Mouse (Mus musculus): Measurements from ENCODE around the gene Adamts7. TPM values are rescaled to one million over a fixed set of nuclear protein-coding genes. Genes with fewer than 3 reads are reported as not detected.

Gene Adamts7
- polyA plus RNA-seq, 1 experiment from 2014 or later: 28.0 TPM

DNA sequence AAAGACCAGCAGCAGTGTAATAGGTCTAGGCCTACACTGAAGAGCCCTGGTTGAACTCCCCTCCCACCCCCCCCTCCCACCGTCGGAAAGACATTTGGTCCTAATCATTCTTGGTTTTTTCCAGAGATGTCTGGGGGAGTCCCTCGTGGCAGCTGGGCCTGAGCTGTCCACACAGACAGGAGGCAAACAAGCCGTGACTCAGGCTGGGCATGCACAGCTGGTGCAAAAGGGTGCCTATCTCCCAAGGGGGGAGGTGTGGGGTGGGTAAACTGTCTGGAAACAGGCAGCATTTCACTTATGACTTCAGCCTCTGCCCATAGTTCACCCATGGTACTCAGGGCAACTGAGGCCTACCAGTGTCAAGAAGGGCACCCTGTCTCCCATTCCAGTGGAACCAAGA is 38.7 kb downstream of the Adamts7 start:
- no peaks in the 10 kb centered on the region for H3K9me3 ChIP-seq (replicated peaks)
- H3K9ac ChIP-seq: no peak overlapping the region
- WGBS: 59% methylated on average over 4 of the region's 4 CpGs
- no peaks in the 10 kb centered on the region for H3K27me3 ChIP-seq
- H3K27ac ChIP-seq: no peak overlapping the region
- H3K36me3 ChIP-seq: peaks cover 55% of the 10 kb centered on the region
- H3K4me1 ChIP-seq: no peaks in the 10 kb centered on the region
- no peak for ATAC-seq (ENCODE audit: low FRiP score)
- no peak overlapping the region for H3K4me2 ChIP-seq (replicated peaks)
- H3K4me3 ChIP-seq: no peak overlapping the region

DNA sequence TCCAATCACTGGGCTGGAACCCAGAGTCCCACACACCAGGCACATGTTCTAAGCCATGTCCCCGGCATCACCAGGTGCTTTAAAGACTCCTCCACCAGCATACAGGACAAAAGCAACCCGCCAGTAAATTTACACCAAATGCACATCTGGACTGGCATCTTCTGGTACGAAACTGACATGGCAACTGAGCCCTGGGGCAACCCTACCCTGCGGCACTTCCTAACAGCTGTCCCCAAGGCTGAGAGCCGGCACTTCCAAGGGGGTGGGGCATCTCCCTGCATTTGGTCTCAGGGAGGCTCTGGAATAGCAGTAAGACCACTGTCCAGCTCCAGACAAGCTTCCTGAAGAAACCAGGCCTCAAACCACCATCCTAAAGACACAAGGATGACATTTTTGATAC is 40.4 kb downstream of the Adamts7 start:
- Histone ChIP-seq H3K4me1 (no peaks in the 10 kb centered on the region), H3K4me3 (no peak overlapping the region), H3K27me3 (no peaks in the 10 kb centered on the region), H3K4me2 (replicated peaks) (no peak overlapping the region), H3K27ac (no peak overlapping the region), H3K9ac (no peak overlapping the region), H3K9me3 (replicated peaks) (no peaks in the 10 kb centered on the region), H3K36me3 (peaks cover 40% of the 10 kb centered on the region)
- no peak for ATAC-seq (ENCODE audit: low FRiP score)
- WGBS: 81% methylated on average over 5 of the region's 5 CpGs

DNA sequence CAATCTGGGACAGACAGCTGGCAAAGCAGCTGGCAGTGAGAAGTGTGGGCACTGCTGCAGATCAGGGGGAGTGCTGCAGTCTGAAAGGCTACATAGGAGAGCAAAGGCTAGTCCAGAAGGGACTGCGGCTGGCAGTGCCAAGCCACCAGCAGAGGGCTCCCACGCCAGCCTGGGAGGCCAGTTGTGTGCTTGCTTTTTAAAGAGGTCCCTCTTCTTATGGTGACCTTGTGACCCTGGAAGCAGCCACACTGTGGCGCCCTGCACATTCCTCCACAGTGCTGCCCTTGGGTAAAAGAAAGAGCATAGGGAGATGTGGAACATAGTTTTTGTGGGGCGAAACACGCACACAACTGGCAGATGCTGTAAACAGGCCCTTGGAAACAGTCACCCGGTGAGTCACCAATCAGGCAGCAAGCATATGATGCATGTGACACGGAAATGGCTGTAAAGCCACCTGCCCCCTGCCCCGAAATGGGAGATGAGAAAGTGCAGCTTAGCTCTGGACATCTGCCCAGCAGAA is 41.6 kb downstream of the Adamts7 start:
- no peak for ATAC-seq (ENCODE audit: low FRiP score)

DNA sequence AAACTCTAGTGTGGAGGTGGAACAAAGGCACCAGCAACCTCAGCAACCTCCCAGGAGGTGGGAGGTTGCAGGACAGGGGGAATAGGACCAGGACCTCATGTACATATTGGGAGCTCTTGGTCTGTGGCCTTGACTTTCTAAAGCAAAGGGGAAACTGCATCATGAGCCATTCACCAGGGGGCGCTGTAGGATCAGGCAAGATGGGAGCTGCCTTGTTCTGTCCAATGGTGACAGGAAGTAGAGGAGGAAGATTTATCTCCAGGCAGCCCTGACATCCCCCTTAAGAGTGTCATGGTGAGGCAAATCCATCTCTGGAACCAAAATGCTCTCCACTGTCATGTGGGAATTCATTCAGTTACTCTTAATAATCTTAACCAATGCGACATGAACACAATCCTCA is 43.6 kb downstream of the Adamts7 start:
- no peak overlapping the region for H3K27ac ChIP-seq
- no peaks in the 10 kb centered on the region for H3K9me3 ChIP-seq (replicated peaks)
- peak; percentile 55; the same call in 1 of the 2 replicates for ATAC-seq (ENCODE audit: low FRiP score)
- no peak overlapping the region for H3K9ac ChIP-seq
- no peak overlapping the region for H3K4me2 ChIP-seq (replicated peaks)
- whole genome bisulfite sequencing: 52% methylated on average over 2 of the region's 2 CpGs
- H3K27me3 ChIP-seq: no peaks in the 10 kb centered on the region
- H3K4me3 ChIP-seq: no peak overlapping the region
- H3K36me3 ChIP-seq: peaks cover 19% of the 10 kb centered on the region
- H3K4me1 ChIP-seq: no peaks in the 10 kb centered on the region

More for the DNA sequence above, 41.6 kb downstream of the Adamts7 start:
- Histone ChIP-seq H3K4me2 (replicated peaks) (no peak overlapping the region), H3K9ac (no peak overlapping the region), H3K27me3 (no peaks in the 10 kb centered on the region), H3K4me3 (no peak overlapping the region), H3K4me1 (no peaks in the 10 kb centered on the region), H3K9me3 (replicated peaks) (no peaks in the 10 kb centered on the region), H3K27ac (no peak overlapping the region), H3K36me3 (peaks cover 33% of the 10 kb centered on the region)
- WGBS: 66% methylated on average over 8 of the region's 8 CpGs

DNA sequence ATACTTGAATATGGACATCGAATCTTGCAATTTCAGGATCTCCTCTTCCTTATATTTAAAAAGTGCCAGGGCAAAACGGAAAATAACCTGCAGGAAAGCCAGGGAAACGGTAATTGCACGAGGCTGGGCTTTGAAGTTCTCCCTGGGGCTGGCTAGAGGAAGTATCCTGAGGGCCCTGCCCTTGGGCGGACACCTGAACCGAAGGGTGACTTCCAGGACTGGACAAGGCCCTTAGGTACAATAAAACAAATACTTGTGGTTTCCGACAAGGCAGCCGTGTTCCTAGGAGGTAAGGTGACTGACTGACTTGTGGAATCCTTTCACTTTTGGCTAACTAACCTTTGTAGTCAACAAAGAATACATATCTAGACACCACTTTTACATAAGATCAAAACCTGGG is 44.9 kb downstream of the Adamts7 start:
- Histone ChIP-seq H3K4me1 (no peaks in the 10 kb centered on the region), H3K27me3 (no peaks in the 10 kb centered on the region), H3K4me2 (replicated peaks) (no peak overlapping the region), H3K36me3 (peaks cover 13% of the 10 kb centered on the region), H3K9ac (no peak overlapping the region), H3K9me3 (replicated peaks) (no peaks in the 10 kb centered on the region), H3K4me3 (no peak overlapping the region), H3K27ac (no peak overlapping the region)
- ATAC-seq (ENCODE audit: low FRiP score): no peak
- WGBS: 86% methylated on average over 8 of the region's 8 CpGs

DNA sequence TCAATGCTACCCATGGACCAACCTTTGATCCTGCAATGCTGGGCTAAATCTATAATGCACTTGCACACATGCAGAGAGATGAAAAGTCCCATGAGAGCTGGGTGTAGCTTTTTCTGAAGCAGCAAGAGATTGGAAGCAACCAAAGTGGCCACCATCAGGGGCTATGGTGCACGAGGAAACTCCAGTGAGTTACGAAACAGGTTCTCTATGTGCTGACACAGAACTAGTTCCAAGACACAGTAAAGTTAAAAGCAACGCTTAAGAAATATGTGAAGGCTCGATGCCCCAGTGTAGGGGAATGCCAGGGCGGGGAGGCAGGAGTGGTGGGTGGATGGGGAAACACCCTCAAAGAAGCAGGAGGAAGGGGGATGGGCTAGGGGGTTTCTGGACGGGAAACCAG is 45.8 kb downstream of the Adamts7 start:
- peaks cover 15% of the 10 kb centered on the region for H3K36me3 ChIP-seq
- ATAC-seq (ENCODE audit: low FRiP score): no peak
- H3K4me1 ChIP-seq: no peaks in the 10 kb centered on the region
- H3K4me3 ChIP-seq: no peak overlapping the region
- H3K4me2 ChIP-seq (replicated peaks): no peak overlapping the region
- no peak overlapping the region for H3K27ac ChIP-seq
- 85% methylated on average over 6 of the region's 6 CpGs for WGBS
- H3K9ac ChIP-seq: no peak overlapping the region
- no peaks in the 10 kb centered on the region for H3K9me3 ChIP-seq (replicated peaks)
- no peaks in the 10 kb centered on the region for H3K27me3 ChIP-seq

DNA sequence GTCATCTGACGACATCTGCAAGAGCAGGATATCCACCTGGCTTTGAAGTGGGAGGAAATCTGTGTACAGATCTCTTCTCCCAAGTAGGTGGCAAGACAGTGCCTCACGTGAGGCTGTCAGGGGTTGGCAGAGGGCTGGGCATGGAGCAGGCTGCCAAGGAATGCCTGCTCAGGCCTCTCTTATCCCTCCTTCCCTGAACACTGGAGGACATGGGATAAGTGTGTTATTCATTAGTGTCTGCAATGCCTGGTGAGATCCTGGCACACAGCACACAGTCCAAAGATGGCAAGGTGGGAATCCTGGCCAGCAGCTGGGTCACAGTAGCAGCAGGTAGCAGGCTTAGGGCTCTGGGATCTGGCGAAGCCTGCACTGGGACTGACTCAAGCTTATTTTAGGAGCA is 50.3 kb downstream of the Adamts7 start:
- Histone ChIP-seq H3K27ac (no peak overlapping the region), H3K4me3 (no peak overlapping the region), H3K9me3 (replicated peaks) (no peaks in the 10 kb centered on the region), H3K36me3 (peaks cover 21% of the 10 kb centered on the region), H3K9ac (no peak overlapping the region), H3K4me2 (replicated peaks) (no peak overlapping the region), H3K27me3 (no peaks in the 10 kb centered on the region), H3K4me1 (no peaks in the 10 kb centered on the region)
- no peak for ATAC-seq (ENCODE audit: low FRiP score)
- 79% methylated on average over 3 of the region's 3 CpGs for WGBS

DNA sequence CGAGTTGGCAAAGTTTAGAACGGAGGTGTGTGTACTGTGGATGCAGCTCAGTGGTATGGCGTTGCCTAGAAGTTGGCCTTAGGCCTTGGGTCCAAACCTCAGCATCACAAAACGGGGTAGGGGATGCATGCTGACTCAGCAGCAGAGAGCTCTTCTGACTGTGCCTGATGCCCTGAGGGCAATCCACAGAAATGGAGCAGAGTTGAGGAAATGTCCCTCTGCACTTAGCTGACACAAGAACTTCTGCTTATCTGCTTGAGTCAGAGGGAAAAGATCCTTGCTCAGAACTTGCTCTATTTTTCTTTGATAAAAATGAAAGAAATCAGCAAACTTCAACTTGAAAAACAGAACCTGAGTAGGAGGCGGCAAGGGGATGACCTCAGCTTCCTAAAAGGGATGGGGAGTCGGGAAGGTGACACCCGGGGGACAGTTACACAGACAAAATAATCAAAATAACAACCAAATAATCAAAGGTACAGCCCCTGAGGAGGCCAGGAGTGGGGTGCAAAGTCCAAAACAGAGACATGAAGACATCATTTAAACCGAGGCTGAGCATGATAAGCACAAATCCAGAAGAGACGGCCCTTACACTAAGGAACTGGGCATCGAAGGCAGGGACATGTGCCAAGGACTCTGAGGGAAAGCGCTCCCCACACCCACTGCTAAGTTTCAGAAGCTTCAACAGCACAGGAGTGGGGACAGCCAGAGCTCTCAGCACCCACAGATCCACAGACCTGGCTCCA is 53.6 kb downstream of the Adamts7 start:
- WGBS: 85% methylated on average over 11 of the region's 11 CpGs
- H3K27ac ChIP-seq: no peak overlapping the region
- H3K4me3 ChIP-seq: no peak overlapping the region
- ATAC-seq (ENCODE audit: low FRiP score): no peak
- H3K4me1 ChIP-seq: no peaks in the 10 kb centered on the region
- peaks cover 18% of the 10 kb centered on the region; the same call in 1 of the 2 replicates for H3K36me3 ChIP-seq
- no peaks in the 10 kb centered on the region for H3K9me3 ChIP-seq (replicated peaks)
- H3K9ac ChIP-seq: no peak overlapping the region
- no peaks in the 10 kb centered on the region for H3K27me3 ChIP-seq
- H3K4me2 ChIP-seq (replicated peaks): no peak overlapping the region

DNA sequence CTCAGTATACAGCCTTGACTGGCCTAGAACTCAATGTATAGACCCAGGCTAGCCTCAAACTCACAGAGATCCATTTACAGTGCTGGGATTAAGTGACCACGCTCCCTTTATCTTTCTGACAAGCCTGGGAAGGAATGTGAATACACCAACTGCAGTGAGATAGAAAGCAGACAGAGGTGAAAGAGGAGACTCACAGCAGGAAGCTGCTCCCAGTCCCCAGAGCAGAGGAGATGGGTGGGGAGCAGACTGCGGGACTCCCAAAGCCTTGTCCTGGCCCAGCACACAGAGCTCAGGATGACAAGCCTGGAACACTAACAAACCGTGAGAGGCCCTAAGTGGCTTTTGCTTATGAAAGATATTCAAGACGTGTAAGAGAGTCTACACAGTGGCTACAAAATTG is 54.6 kb downstream of the Adamts7 start:
- H3K4me3 ChIP-seq: no peak overlapping the region
- H3K4me2 ChIP-seq (replicated peaks): no peak overlapping the region
- no peaks in the 10 kb centered on the region for H3K4me1 ChIP-seq
- H3K36me3 ChIP-seq: peaks cover 23% of the 10 kb centered on the region
- no peaks in the 10 kb centered on the region for H3K27me3 ChIP-seq
- WGBS: 48% methylated on average over 4 of the region's 4 CpGs
- no peak for ATAC-seq (ENCODE audit: low FRiP score)
- H3K27ac ChIP-seq: no peak overlapping the region
- no peak overlapping the region for H3K9ac ChIP-seq
- H3K9me3 ChIP-seq (replicated peaks): no peaks in the 10 kb centered on the region

DNA sequence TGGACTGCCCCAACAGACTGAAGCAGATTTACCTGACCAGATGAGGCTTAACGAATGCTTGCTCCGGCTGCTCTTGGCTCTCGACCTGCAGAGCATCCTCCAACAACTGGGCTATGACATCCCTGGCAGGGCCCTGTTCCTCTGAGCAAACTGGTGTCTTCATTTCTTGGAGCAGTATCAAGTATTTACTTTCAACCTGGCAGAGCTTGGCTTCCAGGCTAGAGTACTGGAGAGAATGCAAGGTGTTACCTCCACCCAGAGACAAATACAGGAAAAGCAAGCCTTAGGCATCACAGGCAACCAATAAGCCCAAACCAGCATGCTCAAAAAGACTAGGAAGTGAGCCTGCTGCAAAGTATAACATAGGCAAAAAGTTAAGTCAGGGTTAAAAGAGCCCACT is 59.4 kb downstream of the Adamts7 start:
- no peaks in the 10 kb centered on the region for H3K9me3 ChIP-seq (replicated peaks)
- no peaks in the 10 kb centered on the region for H3K4me1 ChIP-seq
- WGBS: 96% methylated on average over 3 of the region's 3 CpGs
- H3K36me3 ChIP-seq: peaks cover 23% of the 10 kb centered on the region
- no peak overlapping the region for H3K27ac ChIP-seq
- H3K4me3 ChIP-seq: no peak overlapping the region
- H3K4me2 ChIP-seq (replicated peaks): no peak overlapping the region
- H3K27me3 ChIP-seq: no peaks in the 10 kb centered on the region
- no peak for ATAC-seq (ENCODE audit: low FRiP score)
- no peak overlapping the region for H3K9ac ChIP-seq

DNA sequence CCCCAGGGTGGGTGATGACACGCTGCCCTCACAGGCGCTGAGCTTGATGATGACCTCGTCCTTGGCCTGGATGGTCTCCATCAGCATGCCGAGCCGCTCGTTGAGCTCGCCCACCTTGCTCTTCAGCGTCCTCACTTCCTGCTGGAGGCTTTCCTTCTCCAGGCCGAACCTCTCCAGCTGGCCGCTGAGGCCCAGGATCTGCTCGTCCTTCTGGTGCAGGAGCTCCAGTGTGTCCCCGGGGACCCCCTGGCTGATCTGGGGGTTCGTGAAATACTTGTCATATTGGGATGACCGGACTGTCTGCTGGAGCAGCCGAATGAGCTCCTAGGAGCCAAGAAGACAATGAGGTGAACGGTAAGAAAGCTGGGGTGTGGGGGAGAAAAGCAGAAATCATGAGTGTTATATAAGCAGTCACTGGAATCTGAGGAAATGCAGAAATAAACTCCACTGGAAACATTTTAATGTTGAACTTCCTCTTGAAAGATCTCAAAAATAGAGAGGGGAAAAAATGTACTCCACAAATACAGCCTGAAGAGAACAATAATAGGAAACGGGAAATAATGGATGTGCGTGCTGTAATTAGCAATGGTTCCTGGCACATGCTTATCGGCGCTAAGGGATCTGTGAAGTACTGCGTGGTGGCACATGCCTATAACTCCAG is 63.3 kb downstream of the Adamts7 start:
- no peak overlapping the region for H3K4me2 ChIP-seq (replicated peaks)
- H3K4me1 ChIP-seq: 0 out of 2 replicates have a peak, but pooled peaks cover 2% of the 10 kb centered on the region
- H3K9ac ChIP-seq: no peak overlapping the region
- H3K27ac ChIP-seq: no peak overlapping the region
- ATAC-seq (ENCODE audit: low FRiP score): no peak
- no peak overlapping the region for H3K4me3 ChIP-seq
- H3K9me3 ChIP-seq (replicated peaks): no peaks in the 10 kb centered on the region
- peaks cover 18% of the 10 kb centered on the region for H3K36me3 ChIP-seq
- WGBS: 91% methylated on average over 21 of the region's 21 CpGs
- no peaks in the 10 kb centered on the region for H3K27me3 ChIP-seq

DNA sequence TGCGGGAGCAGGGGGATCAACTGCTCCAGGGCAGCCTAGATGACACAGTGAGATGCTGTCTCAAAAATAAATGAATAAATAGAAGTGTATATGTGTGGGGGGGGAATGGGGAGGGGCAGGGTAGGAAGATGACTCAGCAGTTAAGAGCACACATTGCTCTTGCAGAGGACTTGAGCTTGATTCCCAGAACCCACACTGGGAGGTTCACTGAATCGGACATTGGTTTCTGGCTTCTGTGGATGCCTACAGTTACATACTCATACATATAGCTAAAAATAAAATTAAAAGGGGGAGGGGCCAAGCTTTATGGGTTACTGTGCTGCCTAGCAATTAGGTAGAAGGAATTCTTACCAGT is 63.9 kb downstream of the Adamts7 start:
- Histone ChIP-seq H3K9me3 (replicated peaks) (no peaks in the 10 kb centered on the region), H3K36me3 (peaks cover 18% of the 10 kb centered on the region), H3K9ac (no peak overlapping the region), H3K27ac (no peak overlapping the region), H3K4me2 (replicated peaks) (no peak overlapping the region), H3K4me1 (0 out of 2 replicates have a peak, but pooled peaks cover 2% of the 10 kb centered on the region), H3K4me3 (no peak overlapping the region), H3K27me3 (no peaks in the 10 kb centered on the region)
- ATAC-seq (ENCODE audit: low FRiP score): no peak
- 87% methylated on average over 2 of the region's 2 CpGs for WGBS

DNA sequence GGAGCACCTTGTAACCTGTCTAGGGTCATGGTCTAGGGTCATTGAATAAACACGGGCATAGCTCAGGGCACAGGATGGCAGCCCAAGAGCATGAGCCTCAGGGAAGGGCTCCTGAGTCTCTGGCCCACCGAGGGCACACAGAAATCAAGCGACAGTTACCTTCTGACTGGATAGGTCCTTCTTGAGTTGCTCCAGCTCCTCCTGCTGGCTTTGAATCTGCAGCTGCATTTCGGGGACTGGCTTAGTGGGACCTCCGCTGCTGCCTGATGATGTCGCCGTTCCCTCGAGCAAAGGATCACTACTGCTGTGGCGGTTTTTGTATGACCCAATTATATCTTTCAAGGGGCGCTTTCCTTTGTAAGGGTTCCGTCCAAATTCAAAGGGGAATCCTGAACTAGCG is 64.3 kb downstream of the Adamts7 start:
- no peaks in the 10 kb centered on the region for H3K27me3 ChIP-seq
- H3K4me2 ChIP-seq (replicated peaks): no peak overlapping the region
- H3K4me1 ChIP-seq: 0 out of 2 replicates have a peak, but pooled peaks cover 2% of the 10 kb centered on the region
- H3K9me3 ChIP-seq (replicated peaks): no peaks in the 10 kb centered on the region
- H3K9ac ChIP-seq: no peak overlapping the region
- peaks cover 17% of the 10 kb centered on the region for H3K36me3 ChIP-seq
- WGBS: 81% methylated on average over 12 of the region's 12 CpGs
- H3K4me3 ChIP-seq: no peak overlapping the region
- no peak for ATAC-seq (ENCODE audit: low FRiP score)
- no peak overlapping the region for H3K27ac ChIP-seq
